Mouse (Mus musculus) ES-E14 (cell line): ENCODE measurements around the gene Jtb. TPM values are rescaled to one million over a fixed set of nuclear protein-coding genes. Genes with fewer than 3 reads are reported as not detected.

ENCODE experiments used
- DNase-seq: peaks from one replicate; pipeline ENCODE4 v3.0.0-alpha.2; 2013; ENCODE audit warnings: low read depth, low spot score
- H3K27ac ChIP-seq: 2 replicates; pipeline ENCODE4 v1.5.1; 2012; ENCODE audit warnings: low read depth, mild to moderate bottlenecking, low read length, moderate library complexity, mixed read lengths; ENCODE audit not compliant: poor library complexity, insufficient read depth, severe bottlenecking
- H3K36me3 ChIP-seq: 2 replicates; pipeline ENCODE4 v1.6.1; 2012; ENCODE audit warnings: mild to moderate bottlenecking, low read length, moderate library complexity, mixed read lengths; ENCODE audit not compliant: control insufficient read depth, poor library complexity, insufficient read depth, severe bottlenecking
- H3K4me1 ChIP-seq, 2 experiments: fragments of 150-350 bp in 1 of 2; sonication (generic) in 1 of 2; 2 replicates each; pipeline ENCODE4 v1.6.1; 2012; ENCODE audit warnings: low read length in 2 of 2, mild to moderate bottlenecking in 1 of 2, mixed read lengths in 1 of 2; ENCODE audit not compliant: control insufficient read depth in 2 of 2, insufficient read depth in 2 of 2, poor library complexity in 1 of 2
- H3K4me3 ChIP-seq, 2 experiments: fragments of 150-350 bp in 1 of 2; sonication (generic) in 1 of 2; 2 replicates each; pipeline ENCODE4 v1.5.1; 2012; ENCODE audit warnings: low read length in 2 of 2, low read depth in 1 of 2, mild to moderate bottlenecking in 1 of 2, mixed read lengths in 1 of 2; ENCODE audit not compliant: insufficient read depth in 1 of 2, poor library complexity in 1 of 2, severe bottlenecking in 1 of 2
- H3K9ac ChIP-seq: 2 replicates; pipeline ENCODE4 v1.6.1; 2012; ENCODE audit warnings: low read depth, mild to moderate bottlenecking, low read length, mixed read lengths; ENCODE audit not compliant: poor library complexity, insufficient read depth, severe bottlenecking
- H3K9me3 ChIP-seq: fragments of 150-350 bp; sonication (generic); 2 replicates; pipeline ENCODE4 v1.6.1; 2012; ENCODE audit warnings: low read depth, mild to moderate bottlenecking, low read length; ENCODE audit not compliant: control insufficient read depth, insufficient read depth
- CHD2 ChIP-seq: IDR thresholded peaks from 2 replicates; pipeline ENCODE4 v1.6.1; 2014; ENCODE audit warnings: mild to moderate bottlenecking, low read depth, low read length, inconsistent platforms
- HCFC1 ChIP-seq: IDR thresholded peaks from 2 replicates; pipeline ENCODE4 v1.6.1; 2012; ENCODE audit warnings: low read length, inconsistent platforms, borderline replicate concordance; ENCODE audit not compliant: insufficient read depth
- MAFK ChIP-seq: IDR thresholded peaks from 2 replicates; pipeline ENCODE4 v1.6.1; 2014; ENCODE audit warnings: mild to moderate bottlenecking, low read depth, low read length, inconsistent platforms; ENCODE audit not compliant: insufficient read depth
- ZC3H11A ChIP-seq: IDR thresholded peaks from 2 replicates; pipeline ENCODE4 v1.6.1; 2012; ENCODE audit warnings: low read depth, mild to moderate bottlenecking, inconsistent platforms, low read length, borderline replicate concordance
- ZNF384 ChIP-seq: IDR thresholded peaks from 2 replicates; pipeline ENCODE4 v1.6.1; 2012; ENCODE audit warnings: low read depth, low read length, inconsistent platforms
- in situ Hi-C, 2 experiments: fragments of 600-800 bp; cut with MboI; formaldehyde crosslinking; loops; one replicate each; pipeline ENCODE4 v1.15.1; 2025; ENCODE audit warnings: low sequenced_read_pairs in 2 of 2, inconsistent platforms in 1 of 2; ENCODE audit not compliant: unreplicated experiment in 2 of 2
- total RNA-seq: library from RNA; depleted of rRNA; stranded (reverse); fragments of 300-350 nt; gene quantifications from 2 replicates; pipeline ENCODE4 v1.2.3, GENCODE M21; 2012

The Jtb gene
- total RNA-seq, 1 experiment, result 64.0 TPM

- in situ Hi-C loops, result no loop called here
- no peak overlapping the region for H3K9ac ChIP-seq
- peaks cover 0 to 13% of the 10 kb centered on the region in 2 experiments; a peak in 1 of 4 replicates for H3K4me1 ChIP-seq
- H3K27ac ChIP-seq, result no peak overlapping the region
- H3K9me3 ChIP-seq, result no peaks in the 10 kb centered on the region
- peaks cover 2% of the 10 kb centered on the region; the same call in 1 of the 2 replicates for H3K36me3 ChIP-seq
- no peak for DNase-seq
- TF ChIP-seq MAFK (no peak), ZNF384 (no peak), CHD2 (no peak), HCFC1 (no peak), ZC3H11A (no peak)
- H3K4me3 ChIP-seq, result no peak overlapping the region
These were observed 40.8 kb downstream of the Jtb start for GRCm38 (mm10) chr3:90272170-90272569.

- Histone ChIP-seq H3K36me3 (peaks cover 2% of the 10 kb centered on the region; the same call in 1 of the 2 replicates), H3K27ac (no peak overlapping the region), H3K4me1 (peaks cover 0 to 13% of the 10 kb centered on the region in 2 experiments; a peak in 1 of 4 replicates), H3K9ac (peak overlapping the region; percentile 66), H3K4me3 (peak overlapping the region in 1 of 2 experiments; percentile 47; a peak in 2 of 4 replicates), H3K9me3 (no peaks in the 10 kb centered on the region)
- no peak for TF ChIP-seq MAFK
- no peak for TF ChIP-seq ZNF384
- no peak for TF ChIP-seq CHD2
- in situ Hi-C loops, result no loop called here
- DNase-seq, result no peak
These were observed 42.5 kb downstream of the Jtb start for GRCm38 (mm10) chr3:90273855-90274254.

GRCm38 (mm10) chr3:90275286-90275685 is 43.9 kb downstream of the Jtb start:
- Histone ChIP-seq H3K9me3 (no peaks in the 10 kb centered on the region), H3K27ac (no peak overlapping the region), H3K36me3 (peaks cover 8% of the 10 kb centered on the region; the same call in 1 of the 2 replicates), H3K4me1 (peaks cover 0 to 13% of the 10 kb centered on the region in 2 experiments; a peak in 1 of 4 replicates), H3K9ac (no peak overlapping the region), H3K4me3 (no peak overlapping the region)
- no peak for DNase-seq
- in situ Hi-C loops, result no loop called here
- TF ChIP-seq ZC3H11A (no peak), CHD2 (no peak), MAFK (no peak), ZNF384 (no peak), HCFC1 (no peak)

- Histone ChIP-seq H3K27ac (no peak overlapping the region), H3K9me3 (no peaks in the 10 kb centered on the region), H3K9ac (no peak overlapping the region), H3K4me1 (peaks cover 0 to 13% of the 10 kb centered on the region in 2 experiments; a peak in 1 of 4 replicates), H3K36me3 (peaks cover 8% of the 10 kb centered on the region; the same call in 1 of the 2 replicates), H3K4me3 (peak overlapping the region; percentile 2 to 28; a peak in 3 of 4 replicates)
- in situ Hi-C loops, result no loop called here
- DNase-seq, result no peak
- TF ChIP-seq CHD2 (no peak), ZC3H11A (no peak), MAFK (no peak), ZNF384 (no peak), HCFC1 (no peak)
These were observed 45.5 kb downstream of the Jtb start for GRCm38 (mm10) chr3:90276858-90277257.

- Histone ChIP-seq H3K9me3 (no peaks in the 10 kb centered on the region), H3K9ac (no peak overlapping the region), H3K4me3 (no peak overlapping the region; a peak in 1 of 4 replicates), H3K4me1 (peaks cover 0 to 11% of the 10 kb centered on the region in 2 experiments; a peak in 1 of 4 replicates), H3K36me3 (peaks cover 8% of the 10 kb centered on the region; the same call in 1 of the 2 replicates), H3K27ac (no peak overlapping the region)
- in situ Hi-C loops, result no loop called here
- no peak for DNase-seq
- TF ChIP-seq MAFK, result no peak
These were observed 46.4 kb downstream of the Jtb start for GRCm38 (mm10) chr3:90277793-90278192.
